Mouse (Mus musculus): Measurements from ENCODE around the gene Dbndd1.

DNA sequence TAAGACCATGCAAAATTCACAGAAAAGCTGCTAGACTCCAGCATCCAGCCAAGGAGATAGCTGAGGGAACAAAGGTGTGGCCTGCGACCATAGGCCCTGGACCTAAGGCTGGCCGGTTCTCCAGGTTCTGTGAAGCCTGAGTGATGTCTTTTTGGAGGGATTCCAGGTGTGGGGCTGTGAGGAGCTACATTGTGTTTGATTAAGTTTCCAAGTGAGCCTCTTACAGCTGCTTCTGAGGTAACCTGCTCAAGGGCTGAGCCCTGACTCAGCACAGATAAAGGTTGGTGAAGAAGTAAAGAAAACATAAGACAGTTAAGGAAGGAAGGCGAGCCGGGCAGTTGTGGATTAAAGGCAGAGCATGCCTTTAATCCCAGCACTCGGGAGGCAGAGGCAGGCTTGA lies 13.1 kb downstream of the Dbndd1 start:
- TF ChIP-seq CTCF (IDR thresholded peaks at IDR 0.05; ENCODE audit: low read depth, low read length) (no peak), EP300 (IDR thresholded peaks at IDR 0.05; ENCODE audit: insufficient read depth, low read depth, low read length) (no peak)
